Mouse (Mus musculus) left cerebral cortex, postnatal 25 days (tissue): ENCODE data around the gene Cgnl1. TPM values are rescaled to one million over a fixed set of nuclear protein-coding genes. Genes with fewer than 3 reads are reported as not detected.
A peak's percentile ranks its signal among the peaks of the same experiment; 100 is the strongest.

Experiments
- DNase-seq, 2 experiments: peaks; one replicate each; pipeline ENCODE4 v3.0.0; 2022; ENCODE audit warnings: low spot score in 2 of 2, mixed read lengths in 1 of 2
- intact Hi-C: fragments of 180-260 bp; cut with DNase I; formaldehyde crosslinking; loops from one replicate; pipeline ENCODE4 v1.15.1; 2025
- total RNA-seq, 2 experiments: library from RNA; stranded (reverse); gene quantifications; 2 replicates each; pipeline ENCODE4 v1.2.3; 2021

Cgnl1 gene
- total RNA-seq = 10 to 100 TPM; 10.1 to 10.6 TPM

DNA sequence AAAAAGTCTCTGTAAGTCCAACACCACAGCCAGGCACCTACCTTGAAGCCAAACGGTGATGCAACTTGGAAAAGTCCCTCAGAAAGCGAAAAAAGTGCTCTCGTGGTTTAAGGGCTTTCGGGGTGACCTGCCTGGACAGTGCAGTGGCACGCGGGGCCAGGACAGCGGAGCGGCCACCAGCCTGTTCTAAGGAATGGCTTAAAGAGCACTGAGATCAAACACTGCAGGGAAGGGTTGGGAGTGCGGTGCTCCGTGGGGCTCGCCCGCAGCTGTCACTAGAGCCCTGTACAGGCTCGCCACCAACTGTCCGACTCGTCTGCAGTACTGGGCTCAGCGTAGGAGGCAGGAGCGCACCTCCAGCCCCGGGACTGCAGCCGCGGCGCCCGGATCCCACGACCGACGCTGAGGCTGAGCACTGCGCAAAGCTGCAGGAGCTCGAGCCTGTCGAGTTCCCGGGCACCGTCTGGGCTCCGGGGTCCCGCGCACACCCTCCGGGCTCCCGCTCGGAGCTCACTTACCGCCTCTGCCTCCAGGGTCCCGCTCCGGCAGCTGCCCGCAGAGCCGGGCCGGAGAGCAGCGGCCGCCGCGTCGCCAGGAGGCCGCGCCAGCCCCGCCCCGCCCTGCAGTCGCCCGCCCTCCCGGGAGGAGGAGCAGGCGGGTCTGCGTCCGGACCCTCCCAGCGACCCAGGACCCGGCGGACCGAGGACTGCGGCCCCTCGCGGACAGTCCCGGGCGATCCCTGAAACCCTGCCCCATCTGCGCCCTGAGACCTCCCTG is at the start of gene Cgnl1:
Gene Cgnl1, minus strand, starts transcription at position 612 of the 777 bp plus-strand sequence.
- peak in 1 of 2 experiments; percentile 6 for DNase-seq
- intact Hi-C loops = loop anchor here (10.0 kb wide), 1 partner anchor 126 kb away; no protein-coding TSS in a partner anchor

DNA sequence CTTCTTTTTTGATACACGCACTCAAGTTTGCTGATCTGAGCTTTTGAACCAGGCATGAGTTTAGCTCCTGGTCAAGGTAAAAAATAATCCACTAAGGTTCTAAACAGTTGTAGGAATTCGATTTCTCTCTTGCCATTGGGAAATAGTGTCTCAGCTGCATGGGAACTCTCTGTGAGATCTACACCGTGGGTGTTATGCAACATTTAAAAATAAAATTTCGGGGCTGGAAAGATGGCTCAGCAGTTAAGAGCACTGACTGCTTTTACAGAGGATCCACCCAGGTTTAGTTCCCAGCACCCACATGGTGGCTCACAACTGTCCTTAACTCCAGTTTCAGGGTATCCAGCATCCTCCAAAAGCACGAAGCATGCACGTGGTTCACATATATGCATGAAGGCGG is 47.1 kb upstream of the Cgnl1 start:
- intact Hi-C loops = no loop called here

GRCm38 (mm10) chr9:71816121-71816520 is 44.7 kb upstream of the Cgnl1 start:
- DNase-seq = no peak

More for the DNA sequence above, 47.1 kb upstream of the Cgnl1 start:
- peak; percentile 52 to 85 for DNase-seq

GRCm38 (mm10) chr9:71813565-71813964 is 42.2 kb upstream of the Cgnl1 start:
- DNase-seq = no peak
- intact Hi-C loops = loop anchor here (5.0 kb wide), 1 partner anchor 594 kb away; no protein-coding TSS in a partner anchor

More at GRCm38 (mm10) chr9:71816121-71816520, 44.7 kb upstream of the Cgnl1 start:
- intact Hi-C loops = no loop called here

DNA sequence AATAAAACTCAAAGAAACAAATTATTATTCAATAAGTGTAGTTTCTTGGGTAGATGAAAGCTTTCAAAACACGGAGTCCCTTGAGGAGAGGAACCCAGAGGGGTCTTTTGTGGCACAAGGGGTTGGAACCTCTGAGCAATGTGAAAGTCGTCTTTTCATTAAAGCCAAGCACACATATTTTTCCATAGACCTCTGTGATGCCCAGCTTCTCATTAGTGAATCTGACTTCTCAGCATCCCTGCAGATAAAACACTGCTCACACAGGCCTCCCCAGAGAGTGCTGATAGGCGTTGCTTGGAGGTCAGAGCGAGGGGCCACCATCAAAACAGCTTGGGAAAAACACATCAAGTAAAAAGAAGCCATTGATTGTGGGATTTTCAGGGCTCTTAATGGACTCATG is 41.5 kb upstream of the Cgnl1 start:
- DNase-seq = no peak
- intact Hi-C loops = loop anchor here (5.0 kb wide), 1 partner anchor 594 kb away; no protein-coding TSS in a partner anchor

- no peak for DNase-seq
- intact Hi-C loops = loop anchor here (5.0 kb wide), 1 partner anchor 595 kb away; no protein-coding TSS in a partner anchor
Observed at GRCm38 (mm10) chr9:71812402-71812801, 41.0 kb upstream of the Cgnl1 start.

GRCm38 (mm10) chr9:71811404-71811803 is 40.0 kb upstream of the Cgnl1 start:
- DNase-seq = no peak
- intact Hi-C loops = loop anchor here (5.0 kb wide), 1 partner anchor 596 kb away; no protein-coding TSS in a partner anchor

DNA sequence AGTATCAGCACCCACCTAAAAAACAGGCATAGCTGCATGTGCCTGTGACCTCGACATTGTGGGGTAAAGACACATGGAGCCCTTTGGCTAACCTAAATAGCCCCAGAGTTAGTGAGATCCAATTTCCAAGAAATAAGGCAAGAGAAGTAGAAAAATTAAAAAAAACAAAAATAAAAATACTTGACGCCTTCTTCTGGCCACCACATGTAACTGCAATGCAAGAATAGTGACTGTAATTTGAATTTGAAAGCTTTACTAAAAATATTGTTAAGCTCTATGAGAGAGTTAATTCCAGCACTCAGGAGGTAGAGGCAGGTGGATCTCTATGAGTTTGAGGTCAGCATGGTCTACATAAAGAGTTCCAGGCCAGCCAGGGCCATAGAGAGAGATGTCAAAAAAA is 39.3 kb upstream of the Cgnl1 start:
- intact Hi-C loops = loop anchor here (5.0 kb wide), 1 partner anchor 597 kb away; no protein-coding TSS in a partner anchor

GRCm38 (mm10) chr9:71808640-71809254 is 37.3 kb upstream of the Cgnl1 start:
- no peak for DNase-seq
- intact Hi-C loops = no loop called here

More for the DNA sequence above, 39.3 kb upstream of the Cgnl1 start:
- DNase-seq = no peak

DNA sequence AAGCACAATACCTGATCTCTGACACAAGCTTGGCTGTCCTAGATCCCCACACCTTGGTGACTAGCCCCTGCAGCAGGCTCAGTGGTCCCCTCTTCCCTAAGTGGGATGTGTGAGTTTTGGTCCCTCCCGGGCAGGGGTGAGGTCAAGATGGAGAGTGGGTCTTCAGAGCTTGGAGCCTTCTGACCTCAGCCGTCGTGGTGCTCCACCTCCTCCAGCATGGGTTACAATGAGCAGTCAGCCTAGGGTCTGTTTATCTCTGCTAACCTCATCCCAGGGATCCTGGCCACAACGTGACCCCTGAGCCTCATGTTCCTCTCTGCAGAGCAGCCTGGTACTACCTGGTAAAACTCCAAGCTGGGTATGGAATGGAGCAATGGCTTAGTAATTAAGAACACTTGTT is 36.4 kb upstream of the Cgnl1 start:
- intact Hi-C loops = no loop called here
- no peak for DNase-seq

- intact Hi-C loops = loop anchor here (1.0 kb wide), 1 partner anchor 160 kb away; no protein-coding TSS in a partner anchor
Observed at GRCm38 (mm10) chr9:71806422-71806805, 35.0 kb upstream of the Cgnl1 start.

GRCm38 (mm10) chr9:71805646-71806421 is 34.4 kb upstream of the Cgnl1 start:
- intact Hi-C loops = loop anchor here (1.0 kb wide), 1 partner anchor 160 kb away; no protein-coding TSS in a partner anchor
- no peak for DNase-seq

More at GRCm38 (mm10) chr9:71806422-71806805, 35.0 kb upstream of the Cgnl1 start:
- DNase-seq = peak; percentile 65 to 72

DNA sequence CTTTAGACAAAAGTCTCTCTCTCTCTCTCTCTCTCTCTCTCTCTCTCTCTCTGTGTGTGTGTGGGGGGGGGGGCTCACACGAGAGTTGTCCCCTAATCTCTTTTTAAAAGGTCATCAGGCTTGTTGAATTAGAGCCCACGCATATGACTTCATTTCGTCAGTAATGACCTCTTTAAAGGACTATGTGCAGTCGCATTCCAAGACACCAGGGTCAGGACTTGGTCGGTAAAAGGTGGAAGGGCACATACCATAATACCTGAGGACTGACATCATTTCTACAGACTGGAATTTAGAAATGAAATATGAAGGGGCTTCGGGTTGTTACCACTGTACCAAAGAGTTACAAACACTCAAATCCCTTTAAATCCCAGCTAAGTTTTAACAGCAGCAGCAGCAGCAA is 32.7 kb upstream of the Cgnl1 start:
- intact Hi-C loops = no loop called here
- DNase-seq = no peak

DNA sequence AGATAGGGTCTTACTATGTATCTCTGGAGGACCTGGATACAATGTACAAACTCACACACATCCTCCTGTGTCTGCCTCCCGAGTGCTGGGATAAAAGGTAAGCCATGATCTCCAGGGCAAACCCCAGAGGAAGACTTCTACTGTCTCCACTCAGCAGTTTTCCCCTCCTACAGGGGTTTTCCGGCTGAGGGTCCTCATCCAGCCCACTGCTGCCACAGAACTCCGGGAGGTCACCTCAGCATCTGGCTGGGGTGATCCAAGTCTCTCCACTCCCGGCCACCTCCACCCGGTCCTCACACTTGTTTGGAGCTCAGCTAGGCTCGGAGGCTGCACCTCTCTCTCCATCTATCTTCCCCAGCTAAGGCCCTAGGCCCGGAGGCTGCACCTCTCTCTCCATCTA is 31.9 kb upstream of the Cgnl1 start:
- no peak for DNase-seq
- intact Hi-C loops = no loop called here

- DNase-seq = no peak
- intact Hi-C loops = no loop called here
Observed at GRCm38 (mm10) chr9:71799598-71799997, 28.2 kb upstream of the Cgnl1 start.

GRCm38 (mm10) chr9:71798176-71798575 is 26.8 kb upstream of the Cgnl1 start:
- no peak for DNase-seq
- intact Hi-C loops = no loop called here

- intact Hi-C loops = loop anchor here (10.0 kb wide), 1 partner anchor 133 kb away; no protein-coding TSS in a partner anchor
- DNase-seq = no peak
Observed at GRCm38 (mm10) chr9:71777404-71777803, 6.0 kb upstream of the Cgnl1 start.

GRCm38 (mm10) chr9:71776337-71776736 is 4.9 kb upstream of the Cgnl1 start:
- DNase-seq = no peak
- intact Hi-C loops = loop anchor here (10.0 kb wide), 1 partner anchor 132 kb away; no protein-coding TSS in a partner anchor

DNA sequence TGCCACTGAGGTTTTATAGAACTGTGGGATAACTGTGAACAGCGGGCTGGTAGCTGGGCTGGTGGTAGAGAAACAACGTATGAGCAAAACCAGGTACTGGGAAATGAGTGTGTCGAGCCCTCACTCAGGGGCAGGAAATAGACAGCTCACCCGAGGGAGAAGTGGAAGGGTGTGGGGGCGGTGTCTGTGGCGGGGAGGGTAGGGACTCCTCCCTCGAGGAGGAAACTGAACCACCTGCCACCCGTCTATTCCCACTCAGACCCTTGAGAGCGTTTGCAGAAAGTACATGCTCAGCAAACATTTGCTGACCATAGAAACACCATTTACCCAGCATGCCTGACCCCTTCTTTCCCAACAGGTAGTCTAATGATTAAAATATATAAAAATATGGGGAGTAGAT is 2.2 kb upstream of the Cgnl1 start:
- intact Hi-C loops = loop anchor here (10.0 kb wide), 1 partner anchor 129 kb away; no protein-coding TSS in a partner anchor
- DNase-seq = no peak
